Mouse (Mus musculus): ENCODE measurements around the gene Rtl9.

DNA sequence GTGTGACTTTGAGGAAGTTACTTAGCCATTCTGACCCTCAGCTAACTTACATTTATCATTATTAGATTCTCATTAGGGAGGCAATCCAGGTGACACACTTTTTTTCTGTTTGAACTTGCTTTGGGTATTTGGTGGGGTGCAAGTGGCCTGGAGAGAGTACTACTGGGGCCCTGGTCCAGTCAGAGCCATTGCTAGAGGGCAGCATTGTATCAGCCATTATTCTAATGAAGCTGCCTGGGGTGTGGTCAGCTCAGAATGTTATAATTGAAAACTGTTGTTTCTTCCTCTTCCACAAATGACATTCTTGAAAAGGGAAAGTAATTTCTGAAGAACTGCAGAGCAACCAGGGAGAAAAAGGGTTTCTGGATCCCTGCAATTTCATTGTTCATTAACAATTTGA lies 13.2 kb downstream of the Rtl9 start:
- no peak for TF ChIP-seq SRF (IDR thresholded peaks at IDR 0.05; ENCODE audit: control insufficient read depth, insufficient read length, low read depth)
- TF ChIP-seq TCF3 (IDR thresholded peaks at IDR 0.05; ENCODE audit: insufficient read length, low read depth), result no peak
- no peak for TF ChIP-seq MAX (IDR thresholded peaks at IDR 0.05; ENCODE audit: low read depth)
- no peak for TF ChIP-seq POLR2AphosphoS2 (IDR thresholded peaks at IDR 0.05; ENCODE audit: insufficient read length, low read depth)
- no peak for TF ChIP-seq REST (IDR thresholded peaks at IDR 0.05; ENCODE audit: insufficient read depth, insufficient read length)
- no peak for TF ChIP-seq POLR2A (IDR thresholded peaks at IDR 0.05; ENCODE audit: insufficient read length, low read depth)
- TF ChIP-seq MYOD1 (IDR thresholded peaks at IDR 0.05; ENCODE audit: control insufficient read depth in 1 of 3, insufficient read length in 2 of 3, low read depth in 2 of 3), result no peak
- no peak for TF ChIP-seq USF1 (IDR thresholded peaks at IDR 0.05; ENCODE audit: low read depth)
- no peak for TF ChIP-seq MYOG (IDR thresholded peaks at IDR 0.05; ENCODE audit: control insufficient read depth in 1 of 3, insufficient read depth in 1 of 3, insufficient read length in 2 of 3, low read depth in 2 of 3)
- no peak for TF ChIP-seq E2F4 (IDR thresholded peaks at IDR 0.05; ENCODE audit: insufficient read depth)
- no peak for TF ChIP-seq TCF12 (IDR thresholded peaks at IDR 0.05; ENCODE audit: insufficient read depth, poor library complexity, severe bottlenecking)
